Mouse (Mus musculus) stomach, postnatal 0 days (tissue): ENCODE results near the gene Mettl1. TPM values are rescaled to one million over a fixed set of nuclear protein-coding genes. Genes with fewer than 3 reads are reported as not detected.

Experiments
- ATAC-seq: fragments of 200-750 bp; cut with Nextera tagmentation; 2 replicates; pipeline ENCODE4 v1.8.0; 2017; ENCODE audit not compliant: low FRiP score, low TSS enrichment
- DNase-seq: peaks from one replicate; pipeline ENCODE4 v3.0.0-alpha.2; 2016; ENCODE audit warnings: low spot score
- H3K27ac ChIP-seq: fragments of 300-500 bp; sonication (generic); replicated peaks from 2 replicates; pipeline ENCODE4 v1.5.1; 2014; ENCODE audit warnings: mild to moderate bottlenecking, control low read depth
- H3K27me3 ChIP-seq: fragments of 300-500 bp; sonication (generic); 2 replicates; pipeline ENCODE4 v1.6.1; 2014; ENCODE audit warnings: low read length; ENCODE audit not compliant: control insufficient read depth, insufficient read depth
- H3K36me3 ChIP-seq: fragments of 300-500 bp; sonication (generic); 2 replicates; pipeline ENCODE4 v1.6.1; 2014; ENCODE audit warnings: low read length, mixed read lengths; ENCODE audit not compliant: control insufficient read depth, insufficient read depth
- H3K4me1 ChIP-seq: fragments of 300-500 bp; sonication (generic); replicated peaks from 2 replicates; pipeline ENCODE4 v1.6.1; 2014; ENCODE audit warnings: antibody characterized with exemption; ENCODE audit not compliant: control insufficient read depth, insufficient read depth
- H3K4me2 ChIP-seq: fragments of 300-500 bp; sonication (generic); replicated peaks from 2 replicates; pipeline ENCODE4 v1.6.1; 2014; ENCODE audit warnings: low read depth, mild to moderate bottlenecking, control low read depth, moderate library complexity
- H3K4me3 ChIP-seq: fragments of 300-500 bp; sonication (generic); 2 replicates; pipeline ENCODE4 v1.5.1; 2014; ENCODE audit warnings: low read depth, low read length, control low read depth
- H3K9ac ChIP-seq: fragments of 300-500 bp; sonication (generic); 2 replicates; pipeline ENCODE4 v1.6.1; 2014; ENCODE audit warnings: mild to moderate bottlenecking, low read length, control low read depth, mixed read lengths
- H3K9me3 ChIP-seq: fragments of 300-500 bp; sonication (generic); 2 replicates; pipeline ENCODE4 v1.6.1; 2016; ENCODE audit warnings: low read length; ENCODE audit not compliant: control insufficient read depth
- CTCF ChIP-seq: IDR thresholded peaks from 2 replicates; pipeline ENCODE4 v1.5.1; 2016; ENCODE audit warnings: antibody characterized with exemption, low read depth, mild to moderate bottlenecking, moderate library complexity
- EP300 ChIP-seq: optimal IDR thresholded peaks from 2 replicates; pipeline ENCODE3; 2016; ENCODE audit warnings: antibody characterized with exemption
- WGBS: fragments of 180-500 bp; shearing (Covaris S2); extraction: QIAGEN DNeasy Blood & Tissue Kit; methylation state at CpG from one replicate; pipeline ENCODE4 v1.1.7; 2014; 5-methylcytosine and 5-hydroxymethylcytosine counted together
- polyA plus RNA-seq: library from polyadenylated mRNA; unstranded; fragments of >200 nt; fragmentation: Nextera tagmentation; extraction: Ambion mirVana; gene quantifications from 2 replicates; pipeline ENCODE4 v1.2.1, GENCODE M21; 2015

Mettl1 gene
- polyA plus RNA-seq, 1 experiment from 2014 or later: 36.8 TPM

- Histone ChIP-seq H3K4me1 (no peaks in the 10 kb centered on the region), H3K4me3 (no peak overlapping the region), H3K9me3 (no peaks in the 10 kb centered on the region), H3K27ac (no peak overlapping the region), H3K4me2 (no peak overlapping the region), H3K36me3 (no peaks in the 10 kb centered on the region), H3K27me3 (peaks cover 5% of the 10 kb centered on the region), H3K9ac (no peak overlapping the region)
- no peak for TF ChIP-seq CTCF
- no peak for TF ChIP-seq EP300
- ATAC-seq (no peak), DNase-seq (no peak)
- 84% methylated on average over 9 of the region's 9 CpGs for WGBS
Measured at GRCm38 (mm10) chr10:127085052-127085451, 43.8 kb downstream of the Mettl1 start.

GRCm38 (mm10) chr10:127085633-127086032 lies 44.4 kb downstream of the Mettl1 start:
- Histone ChIP-seq H3K4me2 (no peak overlapping the region), H3K36me3 (no peaks in the 10 kb centered on the region), H3K4me3 (no peak overlapping the region), H3K27ac (no peak overlapping the region), H3K9me3 (no peaks in the 10 kb centered on the region), H3K4me1 (no peaks in the 10 kb centered on the region), H3K9ac (no peak overlapping the region), H3K27me3 (peaks cover 5% of the 10 kb centered on the region)
- WGBS: 60% methylated on average over 6 of the region's 6 CpGs
- DNase-seq (no peak), ATAC-seq (no peak)
- TF ChIP-seq CTCF (peak; percentile 41), EP300 (no peak)

GRCm38 (mm10) chr10:127090560-127091411 lies 49.6 kb downstream of the Mettl1 start:
- H3K4me1 ChIP-seq: 0 out of 2 replicates have a peak, but pooled peaks cover 7% of the 10 kb centered on the region
- peaks cover 5% of the 10 kb centered on the region; the same call in 1 of the 2 replicates for H3K27me3 ChIP-seq
- no peak overlapping the region for H3K27ac ChIP-seq
- peak overlapping the region; percentile 44 for H3K4me2 ChIP-seq
- no peak for TF ChIP-seq CTCF
- TF ChIP-seq EP300: no peak
- H3K4me3 ChIP-seq: peak overlapping the region; percentile 24
- H3K9ac ChIP-seq: no peak overlapping the region
- peak; percentile 77 for DNase-seq
- peak; percentile 8; the same call in 1 of the 2 replicates for ATAC-seq
- WGBS: 12% methylated on average over 57 of the region's 57 CpGs
- no peaks in the 10 kb centered on the region; the same call in 1 of the 2 replicates for H3K36me3 ChIP-seq
- H3K9me3 ChIP-seq: no peaks in the 10 kb centered on the region

GRCm38 (mm10) chr10:127091507-127092396 lies 50.5 kb downstream of the Mettl1 start:
- H3K36me3 ChIP-seq: peaks cover 3% of the 10 kb centered on the region; the same call in 1 of the 2 replicates
- ATAC-seq: peak; percentile 62
- H3K9ac ChIP-seq: 0 out of 2 replicates have a peak overlapping the region, but pooled peaks have one; percentile 27
- H3K4me2 ChIP-seq: peak overlapping the region; percentile 44
- H3K27me3 ChIP-seq: peaks cover 5% of the 10 kb centered on the region; the same call in 1 of the 2 replicates
- no peak overlapping the region for H3K27ac ChIP-seq
- peak; percentile 41 for TF ChIP-seq CTCF
- TF ChIP-seq EP300: no peak
- H3K9me3 ChIP-seq: no peaks in the 10 kb centered on the region
- 0 out of 2 replicates have a peak, but pooled peaks cover 7% of the 10 kb centered on the region for H3K4me1 ChIP-seq
- 8% methylated on average over 51 of the region's 51 CpGs for WGBS
- peak; percentile 85 for DNase-seq
- H3K4me3 ChIP-seq: peak overlapping the region; percentile 24

- H3K9me3 ChIP-seq: no peaks in the 10 kb centered on the region
- DNase-seq: no peak
- peaks cover 5% of the 10 kb centered on the region; the same call in 1 of the 2 replicates for H3K27me3 ChIP-seq
- no peak for TF ChIP-seq EP300
- no peak for TF ChIP-seq CTCF
- no peak overlapping the region for H3K4me2 ChIP-seq
- H3K27ac ChIP-seq: no peak overlapping the region
- WGBS: 49% methylated on average over 4 of the region's 4 CpGs
- no peak overlapping the region for H3K4me3 ChIP-seq
- H3K36me3 ChIP-seq: peaks cover 8% of the 10 kb centered on the region; the same call in 1 of the 2 replicates
- no peak for ATAC-seq
- H3K9ac ChIP-seq: no peak overlapping the region
- 0 out of 2 replicates have a peak, but pooled peaks cover 7% of the 10 kb centered on the region for H3K4me1 ChIP-seq
Measured at GRCm38 (mm10) chr10:127092742-127093141, 51.5 kb downstream of the Mettl1 start.
